Mouse (Mus musculus) ovary, postnatal 14 days (tissue): Measurements from ENCODE around the gene Gm10340.
"Not testable (repeated sequence)": the region's sequence is repeated elsewhere in the genome, so short reads cannot be mapped to it uniquely, and the experiment has no call there.

Experiments
- DNase-seq: peaks from one replicate; pipeline ENCODE4 v3.0.0; 2022; ENCODE audit warnings: low spot score

Gene Gm10340

DNA sequence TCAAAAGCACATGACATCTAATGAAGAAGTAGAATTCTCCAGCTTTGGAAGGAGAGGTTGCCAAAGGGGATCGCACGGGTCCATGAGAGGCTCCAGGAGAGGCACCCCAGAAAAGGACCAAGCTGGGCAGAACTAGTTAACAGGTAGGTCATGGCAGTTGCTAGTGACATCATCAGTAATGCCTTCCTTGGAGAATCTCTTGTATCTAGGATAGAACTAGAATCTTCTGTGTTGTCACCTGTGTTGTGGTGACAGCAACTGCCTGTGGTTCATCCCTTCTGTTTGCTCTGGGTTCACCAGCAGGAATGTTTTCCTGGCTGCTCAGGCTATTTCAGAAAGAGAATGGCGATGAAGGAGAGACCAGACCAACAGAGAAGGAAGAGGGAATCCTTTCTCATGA is at the start of gene Gm10340:
Gm10340 (plus strand) TSS at position 301 of the 400 bp plus-strand sequence.
- not testable (repeated sequence) for DNase-seq

DNA sequence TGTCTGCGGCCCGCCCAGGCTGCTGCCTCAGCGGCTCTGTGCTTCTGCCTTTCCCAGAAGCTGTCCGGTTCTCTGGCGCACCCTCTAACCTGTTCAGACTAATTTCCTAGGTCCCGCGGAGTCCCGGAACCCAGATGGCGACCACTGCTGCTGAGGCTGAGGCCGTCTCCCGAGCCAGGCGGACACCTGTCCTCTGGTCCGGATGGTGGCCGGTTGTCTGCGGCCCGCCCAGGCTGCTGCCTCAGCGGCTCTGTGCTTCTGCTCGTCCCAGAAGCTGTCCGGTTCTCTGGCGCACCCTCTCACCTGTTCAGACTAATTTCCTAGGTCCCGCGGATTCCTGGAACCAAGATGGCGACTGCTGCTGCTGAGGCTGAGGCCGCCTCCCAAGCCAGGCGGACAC is 17.7 kb upstream of the Gm10340 start:
- DNase-seq: peak; percentile 0

DNA sequence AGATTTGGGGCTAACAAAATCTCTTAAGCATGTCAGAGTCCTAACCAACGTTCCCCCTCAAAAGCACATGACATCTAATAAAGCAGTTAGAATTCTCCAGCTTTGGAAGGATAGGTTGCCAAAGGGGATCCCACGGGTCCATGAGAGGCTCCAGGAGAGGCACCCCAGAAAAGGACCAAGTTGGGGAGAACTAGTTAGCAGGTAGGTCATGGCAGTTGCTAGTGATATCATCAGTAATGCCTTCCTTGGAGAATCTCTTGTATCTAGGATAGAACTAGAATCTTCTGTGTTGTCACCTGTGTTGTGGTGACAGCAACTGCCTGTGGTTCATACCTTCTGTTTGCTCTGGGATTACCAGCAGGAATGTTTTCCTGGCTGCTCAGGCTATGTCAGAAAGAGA is 54.2 kb downstream of the Gm10340 start, which contains the start of gene Gm5795:
Gm5795 (plus strand) TSS at position 301 of the 400 bp plus-strand sequence.
- DNase-seq: not testable (repeated sequence)
